Mouse (Mus musculus): ENCODE measurements around the gene Cdc14a.

The Cdc14a gene

DNA sequence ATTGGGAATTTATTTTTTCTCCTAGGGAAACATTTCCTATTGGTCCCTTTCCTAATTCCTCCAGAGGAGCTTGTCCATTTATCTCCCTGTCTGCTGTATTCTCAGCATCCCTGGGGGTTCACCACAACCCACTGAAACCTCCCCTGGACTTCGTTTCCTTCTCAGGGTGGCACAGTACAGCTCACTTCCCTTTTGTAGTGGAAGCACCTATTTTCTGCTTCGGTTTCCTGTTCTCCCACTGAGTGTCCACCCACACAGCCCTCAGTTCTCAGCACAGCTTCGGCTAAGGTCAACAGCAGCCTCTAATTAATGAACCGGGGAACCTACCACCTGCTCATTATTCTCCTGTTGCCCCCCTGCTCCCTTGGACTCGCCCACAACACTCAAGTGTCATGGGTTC is 167.7 kb downstream of the Cdc14a start:
- DNase-seq, result no peak

DNA sequence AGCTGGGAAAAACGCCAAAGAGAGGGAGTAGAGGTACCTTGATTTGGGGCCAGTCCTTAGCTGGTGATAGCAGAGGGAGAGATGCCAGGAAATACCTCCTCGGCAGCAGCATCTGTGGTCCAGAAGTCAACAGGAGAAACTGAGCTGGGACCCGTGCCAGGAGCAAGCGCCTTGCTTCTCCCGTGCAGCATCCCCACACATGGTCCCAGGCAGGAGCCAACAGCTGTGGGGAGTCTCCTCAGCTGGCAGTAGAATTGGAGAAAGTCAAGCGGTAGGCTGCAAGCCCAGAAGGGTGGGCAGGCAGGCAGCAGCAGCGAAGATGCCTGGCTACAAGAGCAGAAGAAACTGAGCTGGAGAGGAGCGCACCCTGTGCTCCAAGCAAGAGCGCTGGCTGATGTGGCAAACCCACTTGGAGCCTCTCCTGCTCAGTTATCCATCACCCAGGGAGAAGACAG is 170.7 kb downstream of the Cdc14a start, which contains the start of gene Gpr88:
Gpr88 (minus strand) TSS at position 427 of the 455 bp plus-strand sequence.
- DNase-seq, result peak; percentile 87

DNA sequence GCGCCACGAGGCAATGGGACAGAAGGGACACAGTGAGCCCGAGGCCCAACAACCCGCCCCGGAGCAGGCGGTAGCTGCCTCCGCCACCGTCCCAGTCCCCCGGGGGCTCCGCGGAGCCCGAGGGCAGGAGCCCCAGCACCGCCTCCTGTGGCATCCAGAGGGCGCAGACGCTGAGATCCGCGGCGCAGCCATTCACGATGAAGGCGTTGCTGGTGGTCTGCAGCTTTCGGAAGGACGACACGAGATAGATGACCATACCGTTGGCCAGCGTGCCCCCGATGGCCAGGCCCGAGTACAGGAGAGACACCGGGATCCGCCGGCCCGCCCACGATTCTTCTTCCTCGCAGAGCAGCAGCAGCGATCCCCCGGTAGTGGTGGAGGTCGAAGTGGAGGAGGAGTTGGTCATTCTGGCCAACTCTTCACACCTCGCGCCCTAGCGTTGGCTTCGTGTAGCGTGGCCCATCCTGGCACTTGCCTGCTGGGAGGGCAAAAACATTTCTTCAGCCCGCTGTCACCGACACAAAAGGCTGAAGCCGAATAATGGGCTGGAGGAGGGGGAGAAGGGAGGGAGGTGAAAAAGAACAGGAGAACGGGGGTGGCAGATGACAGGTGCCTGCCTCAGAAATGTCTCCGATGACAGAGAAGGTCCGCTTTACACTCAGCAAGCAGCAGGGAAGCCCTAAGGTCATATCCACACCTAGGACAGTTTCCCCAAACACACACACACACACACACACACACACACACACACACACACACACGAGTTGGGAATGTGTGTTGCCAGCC is 171.4 kb downstream of the Cdc14a start:
- peak; percentile 54 for DNase-seq

DNA sequence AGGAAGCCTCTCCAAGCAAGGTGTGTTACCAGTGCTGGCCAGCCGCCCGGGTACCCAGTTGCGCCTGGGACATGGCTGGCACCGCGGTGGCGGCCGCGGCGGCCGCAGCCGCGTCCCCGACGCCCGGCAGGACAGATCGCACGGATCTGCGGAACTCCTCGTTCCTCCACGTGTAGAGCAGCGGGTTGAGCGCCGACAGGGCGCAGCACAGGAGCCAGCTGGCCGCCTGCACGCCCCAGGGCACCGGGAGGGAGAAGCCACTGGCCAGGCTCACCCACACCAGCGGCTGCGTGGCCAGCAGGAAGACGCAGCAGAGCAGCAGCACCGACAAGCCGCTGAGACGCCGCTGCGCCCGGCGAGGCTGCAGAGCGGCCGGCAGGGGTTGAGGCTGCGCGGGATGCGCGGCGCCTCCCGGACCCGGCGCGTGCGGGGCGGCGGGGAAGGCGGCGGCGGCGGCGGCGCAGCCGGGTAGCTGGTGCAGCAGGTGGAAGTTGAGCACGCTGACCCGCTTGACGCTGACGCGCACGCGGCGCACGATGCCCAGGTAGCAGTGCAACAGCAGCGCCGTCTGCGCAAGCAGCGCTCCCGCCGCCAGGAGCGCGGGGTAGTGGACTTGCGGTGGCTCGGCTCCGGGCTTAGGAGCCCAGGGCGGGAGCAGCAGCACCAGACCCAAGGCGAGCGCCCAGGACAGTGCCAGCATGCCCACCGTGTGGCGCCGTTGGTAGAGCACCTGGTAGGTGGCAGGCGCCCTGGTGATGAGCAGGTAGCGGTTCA is 172.2 kb downstream of the Cdc14a start:
- DNase-seq, result peak; percentile 73

DNA sequence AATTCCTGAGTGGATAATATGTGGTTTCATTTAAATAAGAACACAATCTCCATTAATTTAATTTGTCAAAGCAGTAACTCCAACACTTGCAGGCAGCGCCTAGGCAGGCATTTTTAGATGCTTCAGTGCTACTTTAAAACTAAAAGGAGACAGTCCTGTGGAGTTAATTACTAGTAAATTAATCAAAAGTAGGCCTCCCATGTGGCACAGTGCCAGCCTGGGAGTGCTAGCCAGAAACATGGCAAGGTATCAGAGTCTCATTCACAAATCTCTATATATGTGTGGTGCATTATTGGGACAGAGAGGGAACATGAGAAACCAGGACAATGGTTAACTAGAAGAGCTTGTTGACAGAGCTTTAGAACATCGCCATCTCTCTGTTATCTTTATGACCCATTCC is 174.8 kb downstream of the Cdc14a start:
- DNase-seq, result no peak

DNA sequence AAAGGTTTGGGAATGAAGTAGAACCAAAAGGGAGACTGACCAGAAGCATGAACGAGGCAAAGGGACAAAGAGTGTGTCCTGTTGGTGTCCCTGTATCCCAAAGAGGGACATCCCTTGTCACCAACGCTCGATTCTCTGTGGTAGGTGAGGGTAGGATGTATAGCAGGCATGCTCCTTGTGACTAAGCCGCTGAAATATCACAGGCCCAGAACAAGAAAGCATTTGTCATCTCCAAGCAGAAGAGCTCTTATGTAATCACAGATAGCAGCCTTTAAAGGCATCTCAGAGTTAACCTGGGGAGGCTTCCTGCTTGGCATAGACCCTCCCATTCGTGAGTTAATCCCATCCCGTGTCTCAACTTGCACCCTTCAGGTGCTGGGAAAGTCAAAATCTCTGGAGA is 179.4 kb downstream of the Cdc14a start:
- no peak for DNase-seq

DNA sequence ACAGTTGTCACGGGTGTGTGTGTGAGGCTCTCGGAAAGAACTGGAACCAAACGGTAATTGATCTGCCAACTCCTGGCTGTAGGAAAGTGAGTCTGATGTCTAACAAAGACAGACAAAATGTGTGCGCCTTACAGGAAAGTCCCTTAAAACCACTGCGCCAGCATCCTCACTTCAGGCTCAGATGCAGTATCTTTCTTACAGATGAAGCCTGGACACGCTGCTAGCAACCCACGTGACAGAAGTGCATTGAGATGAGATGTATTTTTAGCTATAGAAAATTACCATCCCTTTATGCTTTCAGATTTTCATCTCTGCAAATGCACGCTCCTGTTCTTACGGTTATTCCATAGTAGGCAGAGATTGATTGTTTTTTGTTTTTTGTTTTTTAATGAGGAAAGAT is 181.1 kb downstream of the Cdc14a start:
- DNase-seq, result no peak

DNA sequence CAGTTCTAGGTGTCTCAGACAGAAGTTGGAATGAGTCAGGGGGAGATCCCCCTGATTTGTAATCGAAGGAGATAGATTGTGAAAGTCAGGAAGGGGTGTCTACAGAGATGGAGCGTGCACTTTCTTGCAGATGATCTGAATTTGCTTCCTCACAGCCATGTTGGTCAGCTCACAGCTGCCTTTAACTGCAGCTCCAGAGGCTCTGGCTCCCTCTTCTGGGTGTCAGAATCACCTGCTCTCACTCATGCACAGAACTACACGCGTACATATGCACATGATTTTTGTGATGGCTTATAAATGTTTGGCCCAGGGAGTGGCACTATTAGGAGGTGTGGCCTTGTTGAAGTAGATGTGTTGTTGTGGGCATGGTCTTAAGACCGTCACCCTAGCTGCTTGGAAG is 186.3 kb downstream of the Cdc14a start:
- no peak for DNase-seq

DNA sequence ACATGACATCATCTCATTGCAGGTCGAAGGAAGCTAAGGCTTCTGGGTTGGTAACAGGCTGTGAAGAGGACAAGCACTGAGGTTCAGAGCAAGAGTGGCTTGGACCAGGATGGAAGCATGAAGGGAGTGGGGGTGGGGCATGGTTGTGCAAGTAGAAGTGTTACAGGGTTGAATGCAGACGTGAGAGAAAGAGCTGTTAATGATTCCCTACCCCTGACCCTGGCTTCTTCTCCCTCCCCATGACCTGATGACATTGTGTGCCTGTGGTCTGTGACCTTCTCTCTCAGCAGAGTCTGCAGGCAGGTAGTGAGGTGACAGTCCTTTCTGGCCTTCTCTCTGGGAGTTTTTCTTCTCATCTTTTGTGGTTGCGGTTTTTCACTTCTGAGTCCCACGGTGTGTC is 187.0 kb downstream of the Cdc14a start:
- no peak for DNase-seq

DNA sequence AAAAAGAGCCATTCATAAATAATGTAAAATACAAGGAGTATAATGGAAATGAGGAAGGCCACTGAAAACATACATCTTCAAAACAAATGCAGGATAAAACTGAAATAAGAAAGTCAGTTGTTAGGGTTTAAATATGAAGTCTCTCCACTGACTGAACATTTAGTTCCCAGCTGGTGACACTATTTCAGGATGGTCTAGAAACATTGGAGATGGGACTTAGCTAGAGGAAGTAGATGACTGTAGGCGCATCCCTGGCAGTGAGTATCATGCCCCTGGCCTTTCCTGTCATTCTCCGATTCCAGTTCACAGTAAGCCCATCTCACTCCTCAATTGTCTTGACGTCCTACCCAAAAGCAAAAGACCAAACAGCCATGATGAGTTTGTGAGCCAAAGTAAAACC is 190.3 kb downstream of the Cdc14a start:
- DNase-seq, result no peak

DNA sequence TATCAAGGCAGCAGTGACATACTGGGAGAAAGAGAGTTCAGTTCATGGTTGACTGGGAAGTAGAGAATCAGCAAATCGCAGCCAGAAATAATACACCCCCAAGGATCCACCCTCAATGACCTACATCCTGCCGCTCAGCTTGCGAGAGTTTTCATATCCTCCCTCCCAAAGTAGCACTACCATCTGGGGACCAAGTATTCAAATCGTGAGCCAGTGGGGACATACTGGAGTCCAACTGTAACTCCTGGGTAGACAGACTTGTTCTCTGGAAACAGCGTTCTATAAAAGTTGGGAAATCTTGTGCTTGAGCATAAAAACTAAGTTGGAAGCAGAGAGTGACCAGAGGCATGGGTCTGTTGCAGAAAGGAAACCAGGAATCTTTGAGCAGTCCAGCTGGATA is 191.1 kb downstream of the Cdc14a start:
- DNase-seq, result no peak

DNA sequence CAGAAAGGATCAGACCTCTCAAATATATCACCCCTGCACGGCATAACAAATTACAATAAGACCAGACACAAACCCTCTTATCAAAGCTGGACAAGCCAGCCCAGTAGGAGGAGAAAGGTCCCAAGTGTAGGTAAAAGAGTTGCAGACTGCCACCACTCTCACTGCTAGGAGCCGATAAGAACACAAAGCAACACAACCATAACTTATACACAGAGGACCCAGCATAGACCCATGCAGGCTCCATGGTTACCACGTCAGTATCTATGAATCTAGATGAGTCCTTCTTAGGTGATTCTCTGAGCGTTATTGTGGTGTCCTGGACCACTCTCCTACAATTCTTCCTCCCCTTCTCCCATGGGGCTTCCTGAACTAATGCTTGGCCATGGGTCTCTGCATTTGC is 194.5 kb downstream of the Cdc14a start:
- no peak for DNase-seq

DNA sequence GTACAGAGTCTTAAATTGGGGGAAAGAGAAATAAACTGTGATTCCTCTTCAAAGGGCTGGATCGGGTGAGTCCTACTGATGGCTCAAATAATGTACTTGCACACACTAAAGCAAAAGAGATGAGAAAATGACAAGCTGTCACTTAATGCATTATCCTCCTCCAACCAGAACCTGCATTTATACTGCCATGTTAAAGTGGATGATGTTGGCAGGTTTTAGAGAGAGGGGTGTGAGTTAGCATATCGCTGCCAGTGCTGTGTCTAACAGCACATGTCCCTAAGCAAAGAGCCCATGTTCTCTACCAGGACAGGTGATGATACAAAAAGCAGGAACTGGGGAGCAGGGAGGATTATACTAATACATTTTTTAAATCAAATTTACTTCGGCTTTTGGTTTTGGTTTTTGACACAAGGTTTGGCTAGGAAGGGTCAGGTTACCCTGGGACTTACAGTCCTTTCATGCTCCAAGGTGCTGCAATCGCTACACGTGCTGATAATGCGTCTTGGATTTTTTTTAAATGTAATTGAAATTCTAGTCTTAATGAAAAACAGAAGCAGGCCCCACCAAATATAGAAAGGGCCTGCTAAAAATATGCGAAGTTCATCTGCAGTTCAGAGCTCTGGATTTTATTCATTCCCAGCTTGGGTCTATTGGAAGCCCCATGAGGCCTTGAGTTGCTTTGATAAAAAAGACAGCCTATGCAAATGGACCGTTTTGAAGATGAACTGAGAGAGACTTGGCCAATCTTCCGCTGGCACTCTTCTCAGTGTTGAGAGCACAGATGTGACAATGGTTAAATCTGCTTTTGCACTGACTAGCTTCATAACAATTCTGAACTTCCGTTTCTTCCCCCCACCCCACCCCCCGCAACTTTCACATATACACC is 195.2 kb downstream of the Cdc14a start:
- no peak for DNase-seq

DNA sequence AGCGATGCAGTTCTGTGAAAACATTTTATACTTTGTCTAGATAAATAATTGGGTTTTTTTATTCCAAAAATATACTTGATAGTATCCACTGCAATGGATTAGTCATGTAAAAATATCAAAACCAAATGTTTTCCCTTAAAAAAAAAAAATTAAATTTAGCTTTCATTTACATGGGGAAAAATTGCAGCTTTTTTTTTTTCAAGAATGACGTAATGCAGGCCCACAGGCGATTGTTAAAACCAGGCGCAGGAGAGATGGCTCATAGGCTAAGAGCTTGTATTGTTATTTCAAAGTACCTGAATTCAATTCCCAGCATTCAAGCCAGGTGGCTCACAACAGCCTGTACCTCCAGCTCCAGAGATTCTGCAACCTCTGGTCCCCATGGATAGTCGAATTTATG is 196.4 kb downstream of the Cdc14a start:
- DNase-seq, result no peak

DNA sequence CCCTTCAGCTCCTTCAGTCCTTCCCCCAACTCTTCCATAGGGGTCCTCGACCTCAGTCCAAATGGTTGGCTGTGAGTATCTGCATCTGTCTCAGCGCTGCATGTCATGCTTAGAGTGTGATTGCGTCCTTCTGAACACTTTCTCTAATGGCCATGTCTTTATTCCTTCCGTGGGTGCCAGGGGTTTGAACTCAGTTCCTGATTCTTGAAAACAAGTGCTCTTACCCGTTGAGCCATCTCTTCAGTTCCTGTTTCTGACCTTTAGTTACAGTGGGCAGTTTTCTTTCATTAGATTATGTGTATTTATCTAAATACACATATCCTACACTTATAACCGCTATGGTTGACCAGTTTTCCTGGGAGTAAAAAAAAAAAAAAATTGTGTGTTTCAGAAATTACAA is 196.9 kb downstream of the Cdc14a start:
- no peak for DNase-seq
